Mouse (Mus musculus): ENCODE data around the gene Usp45. TPM values are rescaled to one million over a fixed set of nuclear protein-coding genes. Genes with fewer than 3 reads are reported as not detected.

The Usp45 gene
- polyA plus RNA-seq, 1 experiment from 2014 or later, result 15.2 TPM

DNA sequence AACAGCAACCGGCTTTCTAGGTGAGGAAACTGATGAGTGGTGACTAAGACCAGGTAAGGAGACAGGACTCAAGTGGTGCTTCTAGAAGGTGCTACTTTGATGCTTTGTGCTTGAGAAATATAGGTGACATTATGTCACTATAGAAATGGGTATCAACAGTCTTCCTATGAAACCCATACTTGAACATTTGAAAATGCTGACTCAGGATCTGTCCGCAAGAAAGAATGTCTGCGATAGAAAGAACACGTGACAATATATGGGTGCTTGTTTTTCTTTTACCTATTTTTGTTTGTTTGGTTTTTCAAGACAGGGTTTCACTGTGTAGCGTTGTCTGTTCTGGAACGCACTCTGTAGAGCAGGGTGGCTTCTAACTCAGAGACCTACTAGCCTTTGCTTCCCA lies 45.7 kb downstream of the Usp45 start:
- Histone ChIP-seq H3K9me3 (ENCODE audit: control insufficient read depth, low read length) (no peaks in the 10 kb centered on the region), H3K27me3 (ENCODE audit: control insufficient read depth, insufficient read depth, low read length) (no peaks in the 10 kb centered on the region), H3K4me3 (ENCODE audit: low read depth, low read length) (no peak overlapping the region), H3K4me1 (ENCODE audit: control insufficient read depth, insufficient read depth, low read length) (peaks cover 2% of the 10 kb centered on the region; the same call in 1 of the 2 replicates), H3K4me2 (ENCODE audit: low read depth) (no peak overlapping the region), H3K9ac (ENCODE audit: low read length) (no peak overlapping the region), H3K36me3 (ENCODE audit: control insufficient read depth, insufficient read depth, low read length) (no peaks in the 10 kb centered on the region; the same call in 1 of the 2 replicates), H3K27ac (ENCODE audit: low read depth, low read length) (no peak overlapping the region)
- 94% methylated on average over 6 of the region's 6 CpGs for WGBS
- ATAC-seq (ENCODE audit: insufficient read depth, low FRiP score, low TSS enrichment), result no peak
- no peak for DNase-seq (ENCODE audit: low spot score)

DNA sequence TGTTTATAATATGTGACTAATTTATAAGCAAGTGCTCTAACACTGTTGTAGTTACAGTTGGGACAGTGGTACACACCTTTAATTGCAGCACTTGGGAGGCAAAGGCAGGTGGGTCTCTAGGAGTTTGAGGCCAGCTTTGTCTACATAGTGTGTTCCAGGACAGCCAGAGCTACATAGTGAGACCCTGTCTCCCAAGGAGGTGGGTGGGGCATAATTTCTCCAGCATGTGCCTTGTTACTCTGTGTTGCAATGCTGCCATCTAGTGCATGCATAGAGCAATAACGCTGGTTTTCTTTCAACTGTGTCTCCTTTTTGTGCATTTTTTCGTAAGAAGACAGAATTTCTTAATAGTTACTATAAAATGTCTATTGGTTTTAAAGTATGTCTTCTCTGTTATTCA lies 47.1 kb downstream of the Usp45 start:
- ATAC-seq (ENCODE audit: insufficient read depth, low FRiP score, low TSS enrichment) (peak; percentile 86), DNase-seq (ENCODE audit: low spot score) (peak; percentile 60)
- H3K27me3 ChIP-seq (ENCODE audit: control insufficient read depth, insufficient read depth, low read length), result no peaks in the 10 kb centered on the region
- no peak overlapping the region for H3K4me3 ChIP-seq (ENCODE audit: low read depth, low read length)
- no peak overlapping the region for H3K27ac ChIP-seq (ENCODE audit: low read depth, low read length)
- no peaks in the 10 kb centered on the region for H3K4me1 ChIP-seq (ENCODE audit: control insufficient read depth, insufficient read depth, low read length)
- no peaks in the 10 kb centered on the region; the same call in 1 of the 2 replicates for H3K36me3 ChIP-seq (ENCODE audit: control insufficient read depth, insufficient read depth, low read length)
- no peaks in the 10 kb centered on the region for H3K9me3 ChIP-seq (ENCODE audit: control insufficient read depth, low read length)
- H3K9ac ChIP-seq (ENCODE audit: low read length), result no peak overlapping the region
- no peak overlapping the region for H3K4me2 ChIP-seq (ENCODE audit: low read depth)
- WGBS, result 54% methylated on average over 2 of the region's 2 CpGs

DNA sequence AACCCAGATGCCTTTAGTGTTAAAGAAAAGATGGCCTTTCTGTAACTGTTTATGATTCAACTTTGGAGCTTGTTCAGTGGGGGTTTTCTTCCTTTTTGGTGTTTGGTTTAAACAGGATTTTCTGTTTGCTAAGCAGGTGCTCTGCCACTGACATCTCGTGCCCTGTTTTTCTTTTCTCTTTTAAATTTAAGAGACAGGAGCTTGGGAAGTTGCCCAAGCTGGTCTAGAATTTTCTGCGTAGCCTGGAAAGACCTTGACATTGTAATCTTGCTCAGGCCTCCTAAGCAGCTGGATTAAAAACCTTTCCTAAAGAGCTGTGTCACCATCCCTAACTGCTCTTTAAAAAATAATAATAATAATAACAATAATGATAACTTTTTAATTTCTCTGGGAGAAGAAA lies 59.7 kb downstream of the Usp45 start:
- no peak overlapping the region for H3K4me3 ChIP-seq (ENCODE audit: low read depth, low read length)
- H3K27ac ChIP-seq (ENCODE audit: low read depth, low read length), result no peak overlapping the region
- no peaks in the 10 kb centered on the region for H3K9me3 ChIP-seq (ENCODE audit: control insufficient read depth, low read length)
- 92% methylated on average over 2 of the region's 2 CpGs for WGBS
- H3K9ac ChIP-seq (ENCODE audit: low read length), result no peak overlapping the region
- no peaks in the 10 kb centered on the region for H3K4me1 ChIP-seq (ENCODE audit: control insufficient read depth, insufficient read depth, low read length)
- H3K4me2 ChIP-seq (ENCODE audit: low read depth), result no peak overlapping the region
- DNase-seq (ENCODE audit: low spot score) (no peak), ATAC-seq (ENCODE audit: insufficient read depth, low FRiP score, low TSS enrichment) (no peak)
- no peaks in the 10 kb centered on the region for H3K27me3 ChIP-seq (ENCODE audit: control insufficient read depth, insufficient read depth, low read length)
- peaks cover 2% of the 10 kb centered on the region; the same call in 1 of the 2 replicates for H3K36me3 ChIP-seq (ENCODE audit: control insufficient read depth, insufficient read depth, low read length)

DNA sequence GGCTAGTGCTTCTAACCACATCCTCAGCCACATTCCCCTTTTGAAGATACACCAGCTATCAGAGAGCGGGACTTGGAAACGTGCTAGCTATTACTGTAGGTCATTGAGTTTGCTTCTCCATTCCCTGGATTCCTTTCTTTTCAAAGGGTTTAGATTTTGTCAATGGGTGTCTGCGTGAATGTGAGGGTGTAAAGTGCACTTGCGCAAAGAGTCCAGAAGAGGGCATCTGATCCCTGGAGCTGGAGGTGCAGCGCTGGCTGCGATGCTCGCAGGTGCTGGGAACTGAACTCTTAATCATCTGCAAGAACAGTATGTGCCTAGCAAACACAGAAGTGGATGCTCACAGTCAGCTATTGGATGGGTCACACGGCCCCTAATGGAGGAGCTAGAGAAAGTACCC lies 65.9 kb downstream of the Usp45 start:
- 96% methylated on average over 8 of the region's 8 CpGs for WGBS
- H3K9me3 ChIP-seq (ENCODE audit: control insufficient read depth, low read length), result no peaks in the 10 kb centered on the region

DNA sequence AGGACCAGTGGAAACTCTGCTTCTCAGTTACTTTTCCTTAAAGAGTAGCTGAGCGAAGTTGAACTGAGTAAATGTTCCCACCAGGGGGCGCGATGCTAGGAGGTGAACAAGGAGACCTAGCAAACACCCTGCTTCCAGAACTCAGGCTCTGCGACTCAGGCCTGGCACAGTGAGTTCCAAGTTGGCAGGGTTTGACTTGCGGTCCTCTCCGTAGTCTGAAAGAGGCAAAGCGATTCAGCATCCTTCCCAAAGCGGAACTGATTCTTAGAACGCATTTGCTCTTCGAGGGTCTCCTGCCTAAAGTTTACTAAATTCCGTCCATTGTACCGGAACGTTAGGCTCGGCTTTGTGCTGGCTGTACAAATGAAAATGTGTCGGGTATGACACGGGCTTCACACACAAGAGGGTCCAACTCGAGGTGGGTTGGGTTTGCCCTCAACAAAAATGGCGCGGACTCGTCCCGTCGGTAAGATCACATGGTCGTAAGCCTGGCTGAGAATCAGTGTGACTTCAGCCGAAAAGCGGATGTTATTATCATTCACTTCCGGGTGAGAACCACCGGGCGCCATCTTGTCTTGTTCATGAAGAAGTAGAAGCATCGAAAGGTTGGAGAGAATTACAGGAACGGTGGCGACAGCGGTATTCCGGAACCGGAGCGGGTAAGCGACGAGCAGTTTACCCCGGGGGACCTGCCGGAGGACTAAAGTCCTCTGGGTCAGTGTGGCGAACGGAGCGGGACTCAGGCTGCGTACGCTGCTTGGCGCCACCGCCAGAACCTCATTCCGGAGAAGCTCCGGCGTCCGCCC lies 80.7 kb downstream of the Usp45 start, which contains the start of gene Pnisr:
TSS of gene Pnisr (plus strand) at position 103 of the 806 bp plus-strand sequence.
- H3K4me3 ChIP-seq (ENCODE audit: low read depth, low read length), result peak within 1 kb of the TSS; percentile 82
- peak within 1 kb of the TSS; percentile 92 for H3K27ac ChIP-seq (ENCODE audit: low read depth, low read length)
- H3K36me3 ChIP-seq (ENCODE audit: control insufficient read depth, insufficient read depth, low read length), result no peaks in the 10 kb centered on the region
- H3K4me2 ChIP-seq (ENCODE audit: low read depth), result peak within 1 kb of the TSS; percentile 49
- peak; percentile 92 for DNase-seq (ENCODE audit: low spot score)
- no peaks in the 10 kb centered on the region; the same call in 1 of the 2 replicates for H3K4me1 ChIP-seq (ENCODE audit: control insufficient read depth, insufficient read depth, low read length)
- no peaks in the 10 kb centered on the region for H3K27me3 ChIP-seq (ENCODE audit: control insufficient read depth, insufficient read depth, low read length)
- peak within 1 kb of the TSS; percentile 91 for H3K9ac ChIP-seq (ENCODE audit: low read length)
- no peaks in the 10 kb centered on the region for H3K9me3 ChIP-seq (ENCODE audit: control insufficient read depth, low read length)
- WGBS, result under 1% methylated on average over 50 of the region's 50 CpGs
- peak; percentile 97 for ATAC-seq (ENCODE audit: insufficient read depth, low FRiP score, low TSS enrichment)

More for the DNA sequence above, 65.9 kb downstream of the Usp45 start:
- no peak for ATAC-seq (ENCODE audit: insufficient read depth, low FRiP score, low TSS enrichment)
- no peak overlapping the region for H3K9ac ChIP-seq (ENCODE audit: low read length)
- H3K4me2 ChIP-seq (ENCODE audit: low read depth), result no peak overlapping the region
- H3K4me3 ChIP-seq (ENCODE audit: low read depth, low read length), result no peak overlapping the region
- H3K4me1 ChIP-seq (ENCODE audit: control insufficient read depth, insufficient read depth, low read length), result no peaks in the 10 kb centered on the region
- H3K27me3 ChIP-seq (ENCODE audit: control insufficient read depth, insufficient read depth, low read length), result no peaks in the 10 kb centered on the region
- H3K36me3 ChIP-seq (ENCODE audit: control insufficient read depth, insufficient read depth, low read length), result peaks cover 4% of the 10 kb centered on the region
- no peak for DNase-seq (ENCODE audit: low spot score)
- no peak overlapping the region for H3K27ac ChIP-seq (ENCODE audit: low read depth, low read length)

- under 1% methylated on average over 24 of the region's 24 CpGs for WGBS
These were observed 81.3 kb downstream of the Usp45 start for GRCm38 (mm10) chr4:21848287-21848630.

GRCm38 (mm10) chr4:21857481-21857880 lies 90.5 kb downstream of the Usp45 start:
- Histone ChIP-seq H3K36me3 (ENCODE audit: control insufficient read depth, insufficient read depth, low read length) (peaks cover 9% of the 10 kb centered on the region), H3K9me3 (ENCODE audit: control insufficient read depth, low read length) (no peaks in the 10 kb centered on the region), H3K27me3 (ENCODE audit: control insufficient read depth, insufficient read depth, low read length) (no peaks in the 10 kb centered on the region)

More at GRCm38 (mm10) chr4:21848287-21848630, 81.3 kb downstream of the Usp45 start:
- Histone ChIP-seq H3K27ac (ENCODE audit: low read depth, low read length) (peak overlapping the region; percentile 92), H3K9me3 (ENCODE audit: control insufficient read depth, low read length) (no peaks in the 10 kb centered on the region), H3K9ac (ENCODE audit: low read length) (peak overlapping the region; percentile 91), H3K4me3 (ENCODE audit: low read depth, low read length) (peak overlapping the region; percentile 82), H3K4me1 (ENCODE audit: control insufficient read depth, insufficient read depth, low read length) (no peaks in the 10 kb centered on the region; the same call in 1 of the 2 replicates), H3K27me3 (ENCODE audit: control insufficient read depth, insufficient read depth, low read length) (no peaks in the 10 kb centered on the region), H3K36me3 (ENCODE audit: control insufficient read depth, insufficient read depth, low read length) (no peaks in the 10 kb centered on the region), H3K4me2 (ENCODE audit: low read depth) (peak overlapping the region; percentile 49)
- DNase-seq (ENCODE audit: low spot score), result peak; percentile 93
- peak; percentile 78 for ATAC-seq (ENCODE audit: insufficient read depth, low FRiP score, low TSS enrichment)

DNA sequence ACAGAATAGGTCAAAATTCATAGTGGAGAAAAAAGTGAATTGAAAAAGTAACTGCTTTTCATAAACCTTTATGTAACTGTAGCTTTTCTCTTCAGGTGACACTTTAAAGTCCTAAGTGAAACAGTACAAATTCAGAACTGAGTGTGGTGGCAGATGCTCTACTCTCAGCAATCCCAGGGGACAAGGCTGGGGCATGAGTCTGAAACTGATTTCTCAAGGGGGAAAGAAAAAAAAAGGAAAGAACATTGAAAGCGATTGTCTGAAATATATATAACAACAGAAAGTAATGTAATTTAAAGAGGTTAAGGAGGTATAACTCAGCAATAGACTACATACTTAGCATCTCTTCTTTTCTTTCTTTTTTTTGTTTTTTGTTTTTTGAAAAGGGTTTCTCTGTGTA lies 98.3 kb downstream of the Usp45 start:
- Histone ChIP-seq H3K9me3 (ENCODE audit: control insufficient read depth, low read length) (no peaks in the 10 kb centered on the region), H3K4me2 (ENCODE audit: low read depth) (no peak overlapping the region), H3K4me3 (ENCODE audit: low read depth, low read length) (no peak overlapping the region), H3K36me3 (ENCODE audit: control insufficient read depth, insufficient read depth, low read length) (peaks cover 15% of the 10 kb centered on the region), H3K27ac (ENCODE audit: low read depth, low read length) (no peak overlapping the region), H3K9ac (ENCODE audit: low read length) (no peak overlapping the region), H3K27me3 (ENCODE audit: control insufficient read depth, insufficient read depth, low read length) (no peaks in the 10 kb centered on the region), H3K4me1 (ENCODE audit: control insufficient read depth, insufficient read depth, low read length) (no peaks in the 10 kb centered on the region)
- 100% methylated on average over 1 of the region's 1 CpGs for WGBS
- ATAC-seq (ENCODE audit: insufficient read depth, low FRiP score, low TSS enrichment) (no peak), DNase-seq (ENCODE audit: low spot score) (no peak)

More at GRCm38 (mm10) chr4:21857481-21857880, 90.5 kb downstream of the Usp45 start:
- H3K27ac ChIP-seq (ENCODE audit: low read depth, low read length), result no peak overlapping the region
- no peak overlapping the region for H3K4me2 ChIP-seq (ENCODE audit: low read depth)
- DNase-seq (ENCODE audit: low spot score) (no peak), ATAC-seq (ENCODE audit: insufficient read depth, low FRiP score, low TSS enrichment) (no peak)
- H3K4me3 ChIP-seq (ENCODE audit: low read depth, low read length), result no peak overlapping the region
- no peak overlapping the region for H3K9ac ChIP-seq (ENCODE audit: low read length)
- no peaks in the 10 kb centered on the region for H3K4me1 ChIP-seq (ENCODE audit: control insufficient read depth, insufficient read depth, low read length)
- 73% methylated on average over 1 of the region's 1 CpGs for WGBS

DNA sequence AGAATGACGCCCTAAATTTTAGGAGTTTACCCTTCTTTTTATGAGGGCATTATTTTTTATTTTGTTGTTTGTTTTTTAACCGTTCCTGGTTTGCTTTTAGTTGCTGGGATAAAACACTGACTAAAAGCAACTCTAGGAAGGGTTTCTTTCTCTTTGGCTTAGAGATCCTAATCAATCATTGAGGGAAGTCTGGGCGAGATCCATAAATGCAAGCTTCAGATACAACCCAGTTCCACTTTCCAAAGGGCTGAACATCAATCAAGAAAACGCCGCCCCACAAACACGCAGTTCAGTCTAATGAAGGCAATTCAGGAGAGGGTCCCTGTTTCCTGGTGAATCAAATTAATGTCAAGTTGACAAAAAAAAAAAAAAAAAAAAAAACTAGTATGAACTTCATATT lies 111.8 kb downstream of the Usp45 start:
- Histone ChIP-seq H3K27ac (ENCODE audit: low read depth, low read length) (peak overlapping the region; percentile 92; the same call in 1 of the 2 replicates), H3K4me1 (ENCODE audit: control insufficient read depth, insufficient read depth, low read length) (no peaks in the 10 kb centered on the region), H3K27me3 (ENCODE audit: control insufficient read depth, insufficient read depth, low read length) (no peaks in the 10 kb centered on the region), H3K9me3 (ENCODE audit: control insufficient read depth, low read length) (no peaks in the 10 kb centered on the region), H3K9ac (ENCODE audit: low read length) (no peak overlapping the region), H3K36me3 (ENCODE audit: control insufficient read depth, insufficient read depth, low read length) (peaks cover 2% of the 10 kb centered on the region), H3K4me2 (ENCODE audit: low read depth) (peak overlapping the region; percentile 59), H3K4me3 (ENCODE audit: low read depth, low read length) (peak overlapping the region; percentile 69)
- ATAC-seq (ENCODE audit: insufficient read depth, low FRiP score, low TSS enrichment), result no peak
- DNase-seq (ENCODE audit: low spot score), result no peak
- WGBS, result 23% methylated on average over 6 of the region's 6 CpGs

Data from neural tube, embryonic 11.5 days (tissue).